16 mouse cellular contexts compared by ENCODE assay signal in genomic region chr5:97075476-97076151, GRCm38 (mm10).
"Had no signal": no experiment of that assay in that cellular context is flagged by ENCODE, and none has a peak within 500 bp of the region (broad histone marks: within the 10 kb centered on the region; RNA-seq: fewer than 3 reads in every experiment).

No protein-coding gene starts in this region.

- H3K36me3 ChIP-seq: lung, embryonic 15.5 days; midbrain, embryonic 12.5 days; midbrain, embryonic 15.5 days; neural tube, embryonic 12.5 days had no signal

- ATAC-seq: lung, postnatal 0 days; midbrain, embryonic 15.5 days had no signal

- H3K27me3 ChIP-seq: lung, embryonic 15.5 days; megakaryocyte, embryonic 14.5 days; midbrain, embryonic 12.5 days; midbrain, embryonic 15.5 days; neural tube, embryonic 12.5 days; stomach, embryonic 15.5 days had no signal

- H3K27ac ChIP-seq: lung, embryonic 15.5 days; macrophage; midbrain, embryonic 12.5 days; midbrain, embryonic 15.5 days; neural tube, embryonic 12.5 days; stomach, embryonic 15.5 days; stomach, postnatal 0 days had no signal

- DNase-seq: lung, adult 2 months; lung, postnatal 14 days; lung, postnatal 36 days; right cerebral cortex, postnatal 14 days; thymus, adult 2 months; thymus, postnatal 25 days; thymus, postnatal 4 days had no signal

- H3K4me1 ChIP-seq: lung, embryonic 15.5 days; midbrain, embryonic 15.5 days; neural tube, embryonic 12.5 days; stomach, embryonic 15.5 days had no signal

- H3K4me3 ChIP-seq: lung, embryonic 15.5 days; megakaryocyte, embryonic 14.5 days; midbrain, embryonic 12.5 days; midbrain, embryonic 15.5 days; neural tube, embryonic 12.5 days; stomach, embryonic 15.5 days had no signal

- H3K4me2 ChIP-seq: lung, embryonic 15.5 days; midbrain, embryonic 12.5 days; midbrain, embryonic 15.5 days; neural tube, embryonic 12.5 days; stomach, embryonic 15.5 days had no signal

- H3K9ac ChIP-seq: lung, embryonic 15.5 days; midbrain, embryonic 12.5 days; midbrain, embryonic 15.5 days; neural tube, embryonic 12.5 days; stomach, embryonic 15.5 days had no signal

- H3K9me3 ChIP-seq: lung, embryonic 15.5 days; megakaryocyte, embryonic 14.5 days; midbrain, embryonic 12.5 days; midbrain, embryonic 15.5 days; neural tube, embryonic 12.5 days; stomach, embryonic 15.5 days had no signal
